Mouse (Mus musculus): ENCODE data around the gene Fus.

Gene Fus

DNA sequence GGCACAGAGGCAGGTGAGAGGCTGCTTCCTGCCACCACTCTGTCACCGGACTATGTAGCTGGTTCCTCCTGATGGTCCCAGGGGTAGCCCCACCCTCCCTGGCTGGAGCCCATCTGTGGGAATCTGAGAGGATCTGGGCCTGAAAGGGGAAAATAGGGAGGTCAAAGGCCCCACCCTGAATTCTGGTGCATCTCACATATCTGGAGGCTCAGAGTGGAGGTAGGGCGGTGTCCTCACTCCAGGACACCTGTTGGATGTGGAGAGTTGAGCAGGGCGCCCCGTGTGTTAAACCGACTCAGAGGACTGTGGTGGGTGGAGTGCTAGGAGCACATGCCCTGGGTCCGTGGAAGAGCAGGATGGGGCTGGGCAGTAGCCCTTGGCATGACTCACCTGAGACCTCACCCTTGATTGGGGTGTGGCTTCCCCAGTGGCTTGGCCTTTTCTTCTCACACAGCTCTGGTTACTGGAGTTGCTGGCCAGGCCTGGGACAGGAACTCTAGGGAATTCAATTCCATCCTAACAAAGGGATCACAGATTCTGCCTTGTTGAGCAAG, 20.7 kb upstream of the Fus start, which contains the start of gene Prss36:
Prss36 (minus strand) TSS at position 256 of the 554 bp plus-strand sequence.
- DNase-seq: no peak

- no peak for DNase-seq
Observed at GRCm38 (mm10) chr7:127952864-127953581, 14.2 kb upstream of the Fus start.

DNA sequence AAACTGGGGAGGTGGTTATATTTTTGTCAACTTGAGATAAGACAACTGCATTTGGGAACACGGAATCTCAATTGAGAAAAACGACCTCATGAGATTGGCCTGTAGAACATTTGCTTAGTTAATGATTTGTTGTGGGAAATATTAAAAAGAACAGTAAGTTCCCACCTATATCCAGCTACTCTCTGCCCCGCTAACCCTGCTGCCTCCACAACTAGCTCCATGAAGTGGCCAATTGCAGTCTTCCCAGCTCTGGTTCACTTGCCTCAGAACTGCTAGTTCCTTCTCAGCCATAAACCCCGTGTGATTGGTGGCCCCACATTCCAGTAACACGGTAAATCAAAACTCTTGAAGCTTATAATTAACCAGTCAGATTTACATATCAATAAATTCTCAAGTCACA, 7.9 kb upstream of the Fus start:
- no peak for DNase-seq

DNA sequence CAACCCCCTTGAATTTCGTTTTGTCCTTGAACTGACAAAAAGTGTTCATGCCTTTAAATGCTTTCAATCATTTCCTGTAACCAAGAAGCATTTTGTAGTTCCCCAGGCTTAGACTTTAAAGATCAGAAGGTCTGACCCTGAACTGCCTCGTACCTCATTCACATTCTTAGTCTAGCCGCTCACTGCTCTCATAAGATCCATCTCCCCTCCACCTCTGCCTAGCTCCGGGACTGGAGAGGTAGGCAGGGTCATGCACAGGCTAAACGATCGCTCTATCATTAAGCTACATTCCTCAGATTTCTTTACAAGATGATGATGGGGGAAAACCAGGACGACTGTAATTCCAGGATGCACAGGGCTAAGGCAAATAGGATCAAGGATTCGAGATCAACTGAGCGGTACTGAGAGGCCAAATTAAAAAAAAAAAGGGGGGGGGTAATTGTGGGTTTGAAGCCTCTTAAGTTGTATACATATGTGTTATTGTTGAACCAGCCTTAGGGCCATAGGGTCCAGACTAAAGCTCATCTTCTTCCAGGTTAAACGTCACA, 812 bp upstream of the Fus start:
- peak in 1 of 2 experiments; percentile 17 for DNase-seq

DNA sequence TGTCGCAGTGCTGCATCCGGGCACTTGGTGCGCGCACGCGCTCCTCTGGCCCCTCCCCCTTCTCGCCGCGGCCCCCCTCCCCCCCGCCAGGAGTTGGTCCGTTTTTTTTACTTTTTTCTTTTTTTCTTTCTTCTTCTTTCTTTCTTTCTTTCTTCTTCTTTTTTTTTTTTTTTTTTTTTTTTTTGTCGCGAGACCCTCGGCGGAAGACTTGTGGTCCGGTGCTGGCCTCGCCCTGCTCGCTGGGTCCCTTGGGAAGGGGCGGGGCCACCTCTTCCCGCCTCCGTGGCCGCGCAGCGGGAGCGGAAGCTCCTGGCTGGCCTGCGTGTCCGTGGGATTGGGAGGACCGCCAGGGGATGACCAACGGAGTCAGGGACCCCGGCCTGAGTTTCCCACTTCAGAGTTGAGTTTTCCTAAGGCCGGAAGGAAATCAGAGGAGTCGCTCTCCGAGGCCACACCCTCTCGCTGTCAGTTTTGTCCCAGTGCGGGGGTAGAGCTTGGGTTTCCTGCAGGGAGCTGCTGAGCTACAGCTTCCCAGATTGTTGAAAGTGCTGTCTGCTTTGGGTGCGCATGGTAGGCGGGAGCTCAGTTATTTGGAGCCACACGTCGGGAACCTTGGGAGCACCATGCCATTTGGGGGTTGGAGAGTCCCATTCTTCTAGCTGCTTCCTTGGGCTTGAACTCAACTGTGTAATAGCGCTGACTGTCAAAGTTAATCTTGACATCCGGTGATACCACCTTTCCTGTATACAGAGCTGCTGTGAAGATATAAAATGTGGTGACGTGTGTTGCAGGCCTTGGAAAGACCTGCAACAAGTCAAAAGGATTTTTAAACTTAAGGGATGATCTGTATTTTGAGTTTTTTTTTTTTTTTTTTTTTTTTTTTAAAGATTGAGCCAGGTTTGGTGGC, 918 bp downstream of the Fus start:
- DNase-seq: peak; percentile 53 to 72

DNA sequence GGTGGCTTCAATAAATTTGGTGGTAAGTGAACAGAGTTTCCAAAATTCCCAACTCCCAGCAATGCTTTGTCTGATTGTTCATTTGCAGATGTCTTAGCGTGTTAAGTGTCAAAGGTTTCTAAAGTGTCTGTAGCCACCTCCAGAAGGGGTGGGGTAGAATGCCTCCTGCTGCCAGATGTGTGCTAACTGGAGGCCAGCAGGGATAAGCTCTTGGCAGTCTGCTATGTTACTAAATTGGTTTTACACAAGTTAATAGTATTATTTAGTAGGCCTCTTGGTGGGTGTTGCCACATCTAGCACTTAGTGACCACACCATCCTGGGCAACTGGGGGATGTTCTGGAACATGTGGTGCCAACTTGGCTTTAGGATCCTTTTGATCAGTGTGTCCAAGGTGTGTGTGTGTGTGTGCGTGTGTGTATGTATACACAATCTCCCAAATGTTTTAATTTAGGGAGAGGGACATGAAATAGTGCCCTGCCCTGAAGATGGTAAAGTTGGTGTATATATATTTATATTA, 7.2 kb downstream of the Fus start:
- no peak for DNase-seq

- DNase-seq: no peak
Observed at GRCm38 (mm10) chr7:127978856-127979255, 11.6 kb downstream of the Fus start.

DNA sequence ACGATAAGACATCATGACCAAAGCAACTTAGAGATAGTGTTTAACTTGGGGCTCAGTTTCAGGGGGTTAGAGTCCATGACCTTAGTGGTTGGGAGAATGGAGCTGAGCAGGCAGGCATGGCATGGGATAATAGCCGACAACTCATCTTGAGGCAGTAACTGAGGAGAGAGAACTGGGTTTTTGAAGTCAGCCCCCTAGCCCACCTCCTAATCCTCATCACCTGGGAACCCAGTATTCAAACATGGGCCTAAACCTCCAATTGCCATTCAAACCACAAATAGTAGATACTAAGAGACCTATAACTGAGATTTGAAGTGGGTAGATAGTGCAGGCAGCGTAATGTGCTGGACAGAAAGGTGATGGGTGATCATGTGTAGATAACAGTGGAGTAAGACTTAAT, 13.3 kb downstream of the Fus start:
- no peak for DNase-seq

- no peak for DNase-seq
Observed at GRCm38 (mm10) chr7:127988904-127989303, 21.6 kb downstream of the Fus start.

GRCm38 (mm10) chr7:127991643-127992487, 24.6 kb downstream of the Fus start:
- peak; percentile 55 to 65 for DNase-seq

GRCm38 (mm10) chr7:127992488-127993340, 25.5 kb downstream of the Fus start:
- DNase-seq: peak in 1 of 2 experiments; percentile 53

- peak; percentile 74 to 89 for DNase-seq
Observed at GRCm38 (mm10) chr7:127993341-127993977, 26.2 kb downstream of the Fus start, which contains the start of gene Pycard. Gene Pycard, minus strand, starts transcription at chr7:127993867.

GRCm38 (mm10) chr7:127999436-127999835, 32.2 kb downstream of the Fus start:
- no peak for DNase-seq

DNA sequence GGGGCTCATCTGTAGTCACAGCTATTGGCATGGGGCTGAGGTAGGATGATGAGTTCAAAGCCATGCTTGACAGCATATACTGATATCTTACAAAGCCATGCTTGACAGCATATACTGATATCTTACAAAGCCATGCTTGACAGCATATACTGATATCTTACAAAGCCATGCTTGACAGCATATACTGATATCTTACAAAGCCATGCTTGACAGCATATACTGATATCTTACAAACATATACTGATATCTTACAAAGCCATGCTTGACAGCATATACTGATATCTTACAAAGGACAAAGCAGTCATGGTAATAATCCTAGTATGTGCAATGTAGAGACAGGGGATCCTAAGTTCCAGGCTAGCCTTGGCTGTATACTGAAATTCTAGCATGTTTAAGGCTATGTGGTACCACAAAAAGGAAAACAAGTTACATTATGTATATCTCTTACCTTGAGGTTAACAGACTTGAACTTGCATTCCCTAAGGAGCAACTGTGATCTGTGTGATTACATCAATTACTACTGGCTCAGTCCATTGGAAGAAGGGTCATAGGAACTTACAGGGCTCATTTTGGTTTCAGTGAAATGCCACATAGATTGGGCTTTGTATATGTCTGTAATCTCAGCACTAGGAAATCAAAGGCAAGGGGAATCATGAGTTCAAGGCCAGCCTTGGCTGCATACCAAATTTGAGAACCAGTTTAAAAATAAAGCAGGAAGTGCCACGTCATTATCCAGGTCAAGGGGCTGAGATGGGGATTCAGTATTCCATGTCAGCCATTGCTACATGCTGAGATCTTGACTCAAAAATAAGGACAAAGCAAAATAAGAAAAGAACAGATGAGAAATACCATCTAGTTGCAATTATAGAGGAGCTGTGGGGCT, 33.1 kb downstream of the Fus start:
- DNase-seq: no peak

DNA sequence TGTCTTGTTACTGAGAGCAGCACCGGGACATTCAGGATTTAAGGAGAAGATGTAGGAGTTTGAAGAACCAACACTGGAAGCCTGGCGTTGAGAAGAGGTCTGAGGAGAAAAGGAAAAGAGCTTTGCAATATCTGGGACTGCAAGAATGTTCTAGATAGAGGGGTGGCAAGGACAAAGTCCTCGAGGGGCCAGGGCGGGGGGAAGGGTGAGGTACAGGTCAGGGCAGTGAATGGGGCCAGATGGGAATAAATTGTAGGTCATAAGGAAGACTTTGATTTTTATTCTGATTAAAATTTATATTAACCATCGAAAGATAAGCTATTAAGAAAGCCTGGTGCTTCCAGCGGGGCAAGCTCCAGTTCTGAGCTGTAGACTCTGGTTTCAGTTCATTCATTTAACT, 35.8 kb downstream of the Fus start:
- no peak for DNase-seq

- DNase-seq: no peak
Observed at GRCm38 (mm10) chr7:128003688-128004087, 36.4 kb downstream of the Fus start, which contains the start of gene Trim72. Gene Trim72, plus strand, starts transcription at chr7:128003949.

GRCm38 (mm10) chr7:128004150-128004486, 36.9 kb downstream of the Fus start:
- DNase-seq: no peak

DNA sequence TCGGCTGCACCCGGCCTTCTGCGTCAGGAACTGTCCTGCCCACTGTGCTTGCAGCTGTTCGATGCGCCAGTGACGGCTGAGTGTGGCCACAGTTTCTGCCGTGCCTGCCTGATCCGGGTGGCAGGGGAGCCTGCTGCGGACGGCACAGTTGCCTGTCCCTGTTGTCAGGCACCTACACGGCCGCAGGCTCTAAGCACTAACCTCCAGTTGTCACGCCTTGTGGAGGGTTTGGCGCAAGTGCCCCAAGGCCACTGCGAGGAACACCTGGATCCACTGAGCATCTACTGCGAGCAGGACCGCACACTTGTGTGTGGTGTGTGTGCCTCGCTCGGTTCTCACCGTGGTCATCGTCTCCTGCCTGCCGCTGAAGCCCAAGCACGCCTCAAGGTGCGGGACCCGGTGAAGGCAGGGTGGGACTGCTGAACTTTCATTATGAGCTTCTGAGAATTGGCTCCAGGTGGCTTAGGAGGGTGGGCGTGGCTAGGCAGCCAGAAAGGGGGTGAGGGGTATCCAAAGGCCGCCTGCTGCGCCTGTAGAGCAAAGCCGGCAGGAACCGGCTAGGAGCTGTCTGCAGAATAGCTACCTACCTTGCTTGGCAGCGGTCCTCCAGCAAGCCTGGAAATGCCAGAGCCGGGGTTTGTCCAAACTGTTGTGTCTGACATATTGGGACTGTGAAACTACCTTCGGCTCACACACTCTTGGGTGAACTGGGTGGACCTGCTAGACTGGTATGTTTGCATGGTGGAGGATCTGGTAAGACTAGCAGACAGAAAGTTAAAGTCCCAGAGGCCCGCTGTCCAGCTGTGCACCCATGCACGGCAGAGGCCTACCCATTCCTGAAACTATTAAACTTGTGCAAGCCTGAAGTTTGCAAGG, 37.5 kb downstream of the Fus start:
- peak in 1 of 2 experiments; percentile 59 for DNase-seq

Measured in thymus, adult 18-20 months (tissue).